Comparison of ENCODE assay signal across 11 mouse cellular contexts in genomic region chr7:43475706-43476105, GRCm38 (mm10). TPM values are rescaled to one million over a fixed set of nuclear protein-coding genes. Genes with fewer than 3 reads are reported as not detected.
DNase-seq lines count a peak whose midpoint lies in the region; ATAC-seq and TF ChIP-seq lines count a peak whose summit lies in the region.
"Had no signal": no experiment of that assay in that cellular context is flagged by ENCODE, and none has a peak within 500 bp of the region (broad histone marks: within the 10 kb centered on the region; RNA-seq: fewer than 3 reads in every experiment).

No protein-coding gene starts in this region.

- no peaks in the 10 kb centered on the region for H3K36me3 ChIP-seq in kidney, postnatal 0 days (ENCODE audit: insufficient read depth, low read length)
- H3K36me3 ChIP-seq in thymus, adult 2 months (ENCODE audit: control insufficient read depth, insufficient read depth, low read length), result no peaks in the 10 kb centered on the region

- no peak overlapping the region for H3K4me3 ChIP-seq in kidney, postnatal 0 days (replicated peaks; ENCODE audit: low read depth, low read length)
- H3K4me3 ChIP-seq in thymus, adult 2 months (ENCODE audit: control insufficient read depth, insufficient read depth, low read length), result no peak overlapping the region
- H3K4me3 ChIP-seq: hindbrain, embryonic 13.5 days had no signal

- no peaks in the 10 kb centered on the region for H3K4me1 ChIP-seq in kidney, postnatal 0 days (replicated peaks; ENCODE audit: insufficient read depth, low read length)
- H3K4me1 ChIP-seq in thymus, adult 2 months (replicated peaks; ENCODE audit: control insufficient read depth, insufficient read depth, low read length), result no peaks in the 10 kb centered on the region

- TF ChIP-seq CTCF in kidney, postnatal 0 days (IDR thresholded peaks at IDR 0.05; ENCODE audit: low read depth), result peak; percentile 52
- no peak for TF ChIP-seq CTCF in thymus, adult 2 months (IDR thresholded peaks at IDR 0.05; ENCODE audit: borderline replicate concordance, control insufficient read depth, extremely low read depth, insufficient read depth, low read length, poor library complexity)

- no peaks in the 10 kb centered on the region for H3K9me3 ChIP-seq in kidney, postnatal 0 days (replicated peaks; ENCODE audit: low read length)
- H3K9me3 ChIP-seq: hindbrain, embryonic 13.5 days had no signal

- H3K9ac ChIP-seq in kidney, postnatal 0 days (ENCODE audit: low read depth, low read length), result no peak overlapping the region
- H3K9ac ChIP-seq: hindbrain, embryonic 13.5 days had no signal

- H3K27me3 ChIP-seq in kidney, postnatal 0 days (ENCODE audit: insufficient read depth, low read length), result peaks cover 9% of the 10 kb centered on the region; the same call in 1 of the 2 replicates
- peaks cover 4% of the 10 kb centered on the region; the same call in 1 of the 2 replicates for H3K27me3 ChIP-seq in thymus, adult 2 months (ENCODE audit: control insufficient read depth, insufficient read depth, low read length)

- intact Hi-C loops in left cerebral cortex, postnatal 36 days (cut with DNase I), result no loop called here

- DNase-seq in kidney, postnatal 0 days (ENCODE audit: low spot score), result peak; percentile 11
- DNase-seq in kidney, adult 11 months, result no peak
- peak; percentile 60 for DNase-seq in thymus, postnatal 4 days
- DNase-seq in thymus, adult 2 months, result no peak
- DNase-seq in left cerebral cortex, postnatal 36 days (ENCODE audit: low spot score in 2 of 2), result no peak
- DNase-seq in right cerebral cortex, postnatal 4 days, result no peak
- no peak for DNase-seq in layer of hippocampus, postnatal 10 days (ENCODE audit: low spot score in 2 of 2)
- DNase-seq: thymus, postnatal 14 days had no signal

- H3K27ac ChIP-seq in kidney, postnatal 0 days, result no peak overlapping the region
- H3K27ac ChIP-seq in thymus, adult 2 months (ENCODE audit: control insufficient read depth, insufficient read depth, low read length), result no peak overlapping the region
- H3K27ac ChIP-seq: hindbrain, embryonic 13.5 days had no signal

- peak; percentile 71 for ATAC-seq in kidney, postnatal 0 days (replicated peaks; ENCODE audit: low FRiP score, low read depth)
- peak; percentile 60 to 74 for ATAC-seq in hematopoietic stem cell, adult 5-6 weeks (replicated peaks in 1 of 2; ENCODE audit: insufficient read depth in 1 of 2, low FRiP score in 2 of 2, low TSS enrichment in 1 of 2, low read depth in 1 of 2, poor library complexity in 2 of 2, severe bottlenecking in 2 of 2)

- H3K4me2 ChIP-seq in kidney, postnatal 0 days (ENCODE audit: low read length), result no peak overlapping the region
- H3K4me2 ChIP-seq: hindbrain, embryonic 13.5 days had no signal

- TF ChIP-seq POLR2A in thymus, adult 2 months (IDR thresholded peaks at IDR 0.05; ENCODE audit: control insufficient read depth, extremely low read depth, insufficient read depth, low read length, poor library complexity), result no peak

- WGBS in kidney, postnatal 0 days, result 15% methylated on average over 23 of the region's 23 CpGs
- WGBS in thymus, adult 2 months, result 9% methylated on average over 23 of the region's 23 CpGs

RNA-seq across cellular contexts. Expression of gene Vsig10l, which starts 12.8 kb away (rescaled TPM):
- 4.7 and 6.7 TPM in 2 replicates for polyA plus RNA-seq in kidney, postnatal 0 days (2015; fragmentation: Nextera tagmentation; extraction: Ambion mirVana)
- polyA plus RNA-seq in thymus, adult 2 months (2012; rRNA removed), result 2.7 and 3.8 TPM in 2 replicates
- 5.0 and 5.1 TPM in 2 replicates for total RNA-seq in hematopoietic stem cell, adult 5-6 weeks (2017)
- total RNA-seq in left cerebral cortex, postnatal 36 days (2021), result 1 to 10 TPM; 2.2 to 2.6 TPM
- 1 to 10 TPM; 3.6 to 5.5 TPM for total RNA-seq in layer of hippocampus, postnatal 10 days (2021)

RNA-seq across cellular contexts. Expression of gene Iglon5, which starts 14.2 kb away (rescaled TPM):
- 0.25 and 0.29 TPM in 2 replicates for polyA plus RNA-seq in kidney, postnatal 0 days (2015; fragmentation: Nextera tagmentation; extraction: Ambion mirVana)
- 1.1 and 1.2 TPM in 2 replicates for polyA plus RNA-seq in thymus, adult 2 months (2012; rRNA removed)
- not detected in 2 replicates for total RNA-seq in hematopoietic stem cell, adult 5-6 weeks (2017)
- total RNA-seq in left cerebral cortex, postnatal 36 days (2021), result 10 to 100 TPM; 27.3 to 28.1 TPM
- 10 to 100 TPM; 51.1 to 51.6 TPM for total RNA-seq in layer of hippocampus, postnatal 10 days (2021)

RNA-seq across cellular contexts. Expression of gene 4931406B18Rik, which starts 30.0 kb away (rescaled TPM):
- polyA plus RNA-seq in kidney, postnatal 0 days (2015; fragmentation: Nextera tagmentation; extraction: Ambion mirVana), result not detected in 2 replicates
- polyA plus RNA-seq in thymus, adult 2 months (2012; rRNA removed), result 0.03 TPM in 1 of 2 replicates, not detected in the other
- not detected in 2 replicates for total RNA-seq in hematopoietic stem cell, adult 5-6 weeks (2017)
- total RNA-seq in left cerebral cortex, postnatal 36 days (2021), result not detected
- not detected for total RNA-seq in layer of hippocampus, postnatal 10 days (2021)
- total RNA-seq: gastrocnemius, adult 18-20 months had no signal
- polyA plus RNA-seq: hindbrain, embryonic 13.5 days had no signal

RNA-seq across cellular contexts. Expression of gene Gm45233, which starts 31.8 kb away (rescaled TPM):
- polyA plus RNA-seq in kidney, postnatal 0 days (2015; fragmentation: Nextera tagmentation; extraction: Ambion mirVana), result 0.24 and 0.29 TPM in 2 replicates
- polyA plus RNA-seq in thymus, adult 2 months (2012; rRNA removed), result 0.59 and 1.8 TPM in 2 replicates
- 2.5 TPM in 1 of 2 replicates, not detected in the other for total RNA-seq in hematopoietic stem cell, adult 5-6 weeks (2017)
- 1 to 10 TPM in 1 of 2 experiments, not detected in 1; 1.7 TPM for total RNA-seq in left cerebral cortex, postnatal 36 days (2021)
- 1 to 10 TPM; 2.0 to 2.1 TPM for total RNA-seq in layer of hippocampus, postnatal 10 days (2021)

RNA-seq across cellular contexts. Expression of gene Etfb, which starts 31.8 kb away (rescaled TPM):
- polyA plus RNA-seq in kidney, postnatal 0 days (2015; fragmentation: Nextera tagmentation; extraction: Ambion mirVana), result 575 and 604 TPM in 2 replicates
- polyA plus RNA-seq in thymus, adult 2 months (2012; rRNA removed), result 61.4 and 79.7 TPM in 2 replicates
- total RNA-seq in hematopoietic stem cell, adult 5-6 weeks (2017), result 316 and 319 TPM in 2 replicates
- total RNA-seq in left cerebral cortex, postnatal 36 days (2021), result 10 to 100 TPM; 50.8 to 60.6 TPM
- 10 to 100 TPM; 61.8 to 68.0 TPM for total RNA-seq in layer of hippocampus, postnatal 10 days (2021)

Comparison
In these comparisons a context has a peak if more than half of its experiments do, and no peak if none do; other contexts are left out.
1. DNase-seq: peak in kidney, postnatal 0 days (single experiment) and thymus, postnatal 4 days (single experiment); none in kidney, adult 11 months (single experiment), thymus, adult 2 months (single experiment), left cerebral cortex, postnatal 36 days (0 of 2), right cerebral cortex, postnatal 4 days (single experiment) and layer of hippocampus, postnatal 10 days (0 of 2).
2. RNA of gene Iglon5, which starts 14.2 kb away (total RNA-seq): 51.1 to 51.6 TPM in layer of hippocampus, postnatal 10 days and 27.3 to 28.1 TPM in left cerebral cortex, postnatal 36 days; not detected in hematopoietic stem cell, adult 5-6 weeks; every median in the first group is over 10 times any median in the second.